Mouse (Mus musculus): ENCODE measurements at regions not wholly inside any gene's neighbourhood (a gene's known extent, or its start where the extent isn't known, plus 50 kb on each side); places are given as distances from the start of the nearest gene placed in this dataset.

DNA sequence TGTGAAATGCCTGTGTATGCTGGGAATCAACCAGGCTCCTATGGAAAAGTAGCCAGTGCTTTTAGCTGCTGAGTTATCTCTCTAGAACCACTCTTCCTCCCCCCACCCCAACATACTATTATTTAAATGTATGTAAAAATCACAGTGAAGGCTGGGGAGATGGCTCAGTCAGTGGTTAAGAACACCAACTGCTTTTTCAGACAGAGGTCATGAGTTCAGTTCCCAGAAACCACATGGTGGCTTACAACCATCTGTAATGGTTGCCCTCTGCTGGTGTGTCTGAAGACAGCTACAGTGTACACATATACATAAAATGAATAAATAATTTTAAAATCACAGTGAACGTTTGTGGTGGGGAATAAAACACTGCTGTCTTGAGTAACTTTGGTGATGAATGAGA, 144.4 kb downstream of the Plpp3 start:
- H3K4me2 ChIP-seq (ENCODE audit: low read depth), result no peak overlapping the region
- H3ac ChIP-seq (ENCODE audit: control insufficient read depth, insufficient read length), result no peak overlapping the region
- no peaks in the 10 kb centered on the region for H3K36me3 ChIP-seq (ENCODE audit: control insufficient read depth, insufficient read depth)
- H3K79me2 ChIP-seq (ENCODE audit: control insufficient read depth, insufficient read depth), result no peaks in the 10 kb centered on the region
- TF ChIP-seq POLR2A (IDR thresholded peaks at IDR 0.05; ENCODE audit: insufficient read length, low read depth), result no peak
- TF ChIP-seq TCF3 (IDR thresholded peaks at IDR 0.05; ENCODE audit: insufficient read length, low read depth), result no peak
- TF ChIP-seq E2F4 (IDR thresholded peaks at IDR 0.05; ENCODE audit: insufficient read depth), result no peak
- no peak for TF ChIP-seq SRF (IDR thresholded peaks at IDR 0.05; ENCODE audit: control insufficient read depth, insufficient read length, low read depth)
- TF ChIP-seq REST (IDR thresholded peaks at IDR 0.05; ENCODE audit: insufficient read depth, insufficient read length), result no peak
- TF ChIP-seq MYOD1 (IDR thresholded peaks at IDR 0.05; ENCODE audit: control insufficient read depth in 1 of 3, insufficient read length in 2 of 3, low read depth in 2 of 3), result no peak
- no peak for TF ChIP-seq TCF12 (IDR thresholded peaks at IDR 0.05; ENCODE audit: insufficient read depth, poor library complexity, severe bottlenecking)
- no peak for TF ChIP-seq MYOG (IDR thresholded peaks at IDR 0.05; ENCODE audit: control insufficient read depth in 1 of 3, insufficient read depth in 1 of 3, insufficient read length in 2 of 3, low read depth in 2 of 3)
- no peak for TF ChIP-seq CEBPB (IDR thresholded peaks at IDR 0.05; ENCODE audit: insufficient read depth, poor library complexity, severe bottlenecking)
- TF ChIP-seq POLR2AphosphoS2 (IDR thresholded peaks at IDR 0.05; ENCODE audit: insufficient read length, low read depth), result no peak
- no peak for TF ChIP-seq MAX (IDR thresholded peaks at IDR 0.05; ENCODE audit: low read depth)
- TF ChIP-seq USF1 (IDR thresholded peaks at IDR 0.05; ENCODE audit: low read depth), result no peak
- no peak overlapping the region for H3K4me3 ChIP-seq
- H3K27me3 ChIP-seq (ENCODE audit: control insufficient read depth, insufficient read depth, insufficient read length), result no peaks in the 10 kb centered on the region

DNA sequence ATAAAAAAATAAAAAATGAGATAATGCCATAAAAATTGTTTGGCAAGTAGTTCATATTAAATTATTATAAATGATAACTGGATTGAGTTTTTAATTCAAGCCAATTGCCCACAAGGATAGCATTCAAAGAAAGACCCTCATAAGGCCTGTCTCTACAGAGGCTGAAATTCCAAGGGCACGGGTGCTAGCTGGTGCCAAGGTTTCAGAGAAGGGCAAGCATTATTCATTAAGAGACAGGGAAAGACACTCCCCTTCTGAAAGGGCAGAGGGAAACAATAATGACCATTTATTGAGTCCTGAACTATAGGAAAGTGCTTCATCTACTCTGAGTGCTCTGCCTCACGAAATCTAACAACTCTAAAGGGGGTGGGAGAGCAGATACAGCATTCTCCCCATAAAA, 147.0 kb downstream of the Plpp3 start:
- no peaks in the 10 kb centered on the region for H3K36me3 ChIP-seq (ENCODE audit: control insufficient read depth, insufficient read depth)
- H3ac ChIP-seq (ENCODE audit: control insufficient read depth, insufficient read length), result no peak overlapping the region
- H3K4me3 ChIP-seq, result no peak overlapping the region
- TF ChIP-seq CEBPB (IDR thresholded peaks at IDR 0.05; ENCODE audit: insufficient read depth, poor library complexity, severe bottlenecking) (no peak), POLR2A (IDR thresholded peaks at IDR 0.05; ENCODE audit: insufficient read length, low read depth) (no peak), MYOG (IDR thresholded peaks at IDR 0.05; ENCODE audit: control insufficient read depth in 1 of 3, insufficient read depth in 1 of 3, insufficient read length in 2 of 3, low read depth in 2 of 3) (no peak), E2F4 (IDR thresholded peaks at IDR 0.05; ENCODE audit: insufficient read depth) (no peak), MAX (IDR thresholded peaks at IDR 0.05; ENCODE audit: low read depth) (no peak), POLR2AphosphoS2 (IDR thresholded peaks at IDR 0.05; ENCODE audit: insufficient read length, low read depth) (no peak), TCF3 (IDR thresholded peaks at IDR 0.05; ENCODE audit: insufficient read length, low read depth) (no peak), REST (IDR thresholded peaks at IDR 0.05; ENCODE audit: insufficient read depth, insufficient read length) (no peak)
- no peaks in the 10 kb centered on the region for H3K79me2 ChIP-seq (ENCODE audit: control insufficient read depth, insufficient read depth)
- no peaks in the 10 kb centered on the region for H3K27me3 ChIP-seq (ENCODE audit: control insufficient read depth, insufficient read depth, insufficient read length)
- no peak overlapping the region for H3K4me2 ChIP-seq (ENCODE audit: low read depth)

DNA sequence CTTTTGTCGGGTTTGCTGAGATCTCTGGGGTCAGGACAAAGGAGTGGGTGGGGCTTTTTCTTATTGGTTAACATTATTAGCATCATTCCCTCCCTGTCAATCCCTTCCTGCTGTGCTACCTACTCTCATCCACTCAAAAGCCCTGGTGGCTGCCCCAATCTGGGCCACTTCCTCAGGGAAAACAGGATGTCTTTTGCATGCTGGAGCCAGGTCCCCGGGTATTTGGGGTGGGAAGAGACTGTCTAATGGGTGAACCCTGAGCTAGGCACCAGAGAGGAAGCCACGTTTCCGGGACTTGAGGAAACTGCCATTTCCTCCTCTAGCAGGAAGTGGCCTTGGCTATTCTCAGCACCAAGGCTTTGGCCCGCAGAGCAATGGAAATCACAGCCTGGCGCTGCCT, 148.8 kb downstream of the Plpp3 start:
- no peak overlapping the region for H3K4me2 ChIP-seq (ENCODE audit: low read depth)
- H3K4me3 ChIP-seq, result no peak overlapping the region
- H3ac ChIP-seq (ENCODE audit: control insufficient read depth, insufficient read length), result no peak overlapping the region
- no peaks in the 10 kb centered on the region for H3K36me3 ChIP-seq (ENCODE audit: control insufficient read depth, insufficient read depth)
- H3K79me2 ChIP-seq (ENCODE audit: control insufficient read depth, insufficient read depth), result no peaks in the 10 kb centered on the region
- TF ChIP-seq SRF (IDR thresholded peaks at IDR 0.05; ENCODE audit: control insufficient read depth, insufficient read length, low read depth) (no peak), MYOD1 (IDR thresholded peaks at IDR 0.05; ENCODE audit: control insufficient read depth in 1 of 3, insufficient read length in 2 of 3, low read depth in 2 of 3) (no peak), POLR2AphosphoS2 (IDR thresholded peaks at IDR 0.05; ENCODE audit: insufficient read length, low read depth) (no peak), MYOG (IDR thresholded peaks at IDR 0.05; ENCODE audit: control insufficient read depth in 1 of 3, insufficient read depth in 1 of 3, insufficient read length in 2 of 3, low read depth in 2 of 3) (no peak), TCF12 (IDR thresholded peaks at IDR 0.05; ENCODE audit: insufficient read depth, poor library complexity, severe bottlenecking) (no peak), POLR2A (IDR thresholded peaks at IDR 0.05; ENCODE audit: insufficient read length, low read depth) (no peak), USF1 (IDR thresholded peaks at IDR 0.05; ENCODE audit: low read depth) (no peak), MAX (IDR thresholded peaks at IDR 0.05; ENCODE audit: low read depth) (no peak), REST (IDR thresholded peaks at IDR 0.05; ENCODE audit: insufficient read depth, insufficient read length) (no peak), TCF3 (IDR thresholded peaks at IDR 0.05; ENCODE audit: insufficient read length, low read depth) (no peak), CEBPB (IDR thresholded peaks at IDR 0.05; ENCODE audit: insufficient read depth, poor library complexity, severe bottlenecking) (no peak), E2F4 (IDR thresholded peaks at IDR 0.05; ENCODE audit: insufficient read depth) (no peak)
- no peaks in the 10 kb centered on the region for H3K27me3 ChIP-seq (ENCODE audit: control insufficient read depth, insufficient read depth, insufficient read length)

DNA sequence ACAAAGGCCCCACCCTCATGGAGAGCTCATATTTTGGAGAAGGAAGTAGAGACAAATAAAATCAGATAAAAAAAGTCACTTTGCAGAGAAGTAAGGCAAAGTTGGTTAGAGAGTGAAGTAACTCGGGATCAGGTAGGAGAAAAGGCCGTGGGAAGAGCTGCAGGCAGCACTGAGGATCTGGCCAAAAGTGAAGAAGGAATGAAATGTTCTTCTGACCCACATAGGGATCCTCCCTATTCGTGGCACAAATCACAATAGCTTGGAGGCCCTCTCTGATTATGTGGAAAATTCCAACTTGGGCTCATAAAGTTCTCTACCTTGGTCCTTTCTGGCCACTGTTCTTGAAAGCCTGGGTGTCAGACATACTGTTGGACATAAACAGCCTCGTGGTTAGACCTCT, 150.2 kb downstream of the Plpp3 start:
- H3ac ChIP-seq (ENCODE audit: control insufficient read depth, insufficient read length), result no peak overlapping the region
- no peaks in the 10 kb centered on the region for H3K27me3 ChIP-seq (ENCODE audit: control insufficient read depth, insufficient read depth, insufficient read length)
- H3K79me2 ChIP-seq (ENCODE audit: control insufficient read depth, insufficient read depth), result no peaks in the 10 kb centered on the region
- H3K4me3 ChIP-seq, result no peak overlapping the region
- TF ChIP-seq MYOD1 (IDR thresholded peaks at IDR 0.05; ENCODE audit: control insufficient read depth in 1 of 3, insufficient read length in 2 of 3, low read depth in 2 of 3), result no peak
- TF ChIP-seq CEBPB (IDR thresholded peaks at IDR 0.05; ENCODE audit: insufficient read depth, poor library complexity, severe bottlenecking), result no peak
- TF ChIP-seq TCF3 (IDR thresholded peaks at IDR 0.05; ENCODE audit: insufficient read length, low read depth), result no peak
- TF ChIP-seq TCF12 (IDR thresholded peaks at IDR 0.05; ENCODE audit: insufficient read depth, poor library complexity, severe bottlenecking), result no peak
- no peak for TF ChIP-seq E2F4 (IDR thresholded peaks at IDR 0.05; ENCODE audit: insufficient read depth)
- no peak for TF ChIP-seq MYOG (IDR thresholded peaks at IDR 0.05; ENCODE audit: control insufficient read depth in 1 of 3, insufficient read depth in 1 of 3, insufficient read length in 2 of 3, low read depth in 2 of 3)
- no peak for TF ChIP-seq SRF (IDR thresholded peaks at IDR 0.05; ENCODE audit: control insufficient read depth, insufficient read length, low read depth)
- TF ChIP-seq REST (IDR thresholded peaks at IDR 0.05; ENCODE audit: insufficient read depth, insufficient read length), result no peak
- TF ChIP-seq POLR2AphosphoS2 (IDR thresholded peaks at IDR 0.05; ENCODE audit: insufficient read length, low read depth), result no peak
- TF ChIP-seq USF1 (IDR thresholded peaks at IDR 0.05; ENCODE audit: low read depth), result no peak
- TF ChIP-seq MAX (IDR thresholded peaks at IDR 0.05; ENCODE audit: low read depth), result no peak
- no peak for TF ChIP-seq POLR2A (IDR thresholded peaks at IDR 0.05; ENCODE audit: insufficient read length, low read depth)
- no peaks in the 10 kb centered on the region for H3K36me3 ChIP-seq (ENCODE audit: control insufficient read depth, insufficient read depth)
- no peak overlapping the region for H3K4me2 ChIP-seq (ENCODE audit: low read depth)

All from myocyte (in vitro differentiated cells).